Mouse (Mus musculus): ENCODE results near the gene Rab3c. TPM values are rescaled to one million over a fixed set of nuclear protein-coding genes. Genes with fewer than 3 reads are reported as not detected.
A peak's percentile ranks its signal among the peaks of the same experiment; 100 is the strongest.

Gene Rab3c
- 100 to 1,000 TPM; 180 to 190 TPM for total RNA-seq (2021)

DNA sequence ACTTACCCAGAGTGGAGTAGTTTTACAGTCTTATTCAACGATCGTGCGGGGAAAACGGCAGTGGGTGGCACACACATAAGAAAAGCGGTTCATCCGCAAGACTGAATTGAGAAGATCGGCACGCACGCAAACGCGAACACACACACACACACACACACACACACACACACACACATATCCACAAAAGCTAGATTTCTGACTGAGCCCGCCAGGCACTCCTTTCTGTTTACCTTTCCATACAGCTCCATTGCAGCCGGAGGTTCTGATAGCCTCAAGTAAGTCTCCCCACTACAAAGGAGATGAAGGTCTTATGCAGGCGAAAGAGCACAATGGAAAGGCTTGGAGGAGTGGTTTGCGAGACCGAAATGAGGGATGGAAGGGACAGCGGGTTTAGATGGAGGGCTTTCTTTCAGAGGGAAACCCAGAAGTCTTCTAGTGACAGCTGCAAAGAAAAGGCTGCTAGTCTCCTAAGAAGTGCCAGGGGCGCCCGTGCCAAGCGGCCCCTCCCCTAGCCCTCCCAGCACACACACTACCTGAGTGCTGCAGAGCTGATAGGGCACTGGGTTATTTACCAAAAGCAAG is at the start of gene Rab3c:
Gene Rab3c (minus strand): TSS at position 434 of the 582 bp plus-strand sequence.
- DNase-seq (ENCODE audit: extremely low spot score in 1 of 2, low spot score in 1 of 2), result peak; percentile 25 to 34

DNA sequence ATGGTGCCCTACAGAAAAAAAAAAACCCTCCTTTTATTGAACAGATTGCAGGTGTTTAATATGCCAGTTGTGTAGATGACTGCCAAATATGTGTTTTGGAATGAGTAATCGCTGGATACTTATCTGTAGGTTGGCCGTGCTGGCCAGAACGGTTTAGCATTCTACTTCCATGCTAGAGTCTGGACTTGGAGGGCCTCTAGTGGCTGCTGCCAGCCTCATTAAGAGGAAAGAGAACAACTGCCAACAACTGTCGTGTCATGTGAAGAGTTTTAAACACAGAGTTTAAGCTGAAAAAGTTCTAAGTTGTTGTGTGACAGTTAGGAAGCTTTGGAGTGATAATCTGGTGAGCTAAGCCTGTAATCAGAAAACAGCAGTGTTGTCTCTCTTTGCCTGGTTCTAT is 38.0 kb upstream of the Rab3c start:
- peak in 1 of 2 experiments; percentile 14 for DNase-seq (ENCODE audit: extremely low spot score in 1 of 2, low spot score in 1 of 2)

DNA sequence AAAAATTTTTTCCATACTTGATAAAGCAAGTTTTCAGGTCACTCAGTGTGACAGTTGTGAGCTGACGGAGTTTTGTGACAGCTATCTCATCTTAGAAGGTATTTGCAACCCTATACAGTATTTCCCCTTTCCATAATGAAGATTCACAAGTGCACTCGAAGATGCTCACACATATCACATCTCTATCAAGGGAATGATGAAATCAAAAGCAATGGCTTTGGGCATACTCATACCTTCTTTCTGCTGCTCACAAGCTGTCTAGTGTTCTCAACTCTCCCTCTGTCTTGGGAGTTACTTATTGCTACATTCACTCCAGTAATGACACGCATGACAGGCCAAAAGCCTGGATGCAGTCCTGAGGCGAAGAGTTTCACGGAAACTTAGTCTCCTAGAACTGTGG is 26.4 kb upstream of the Rab3c start:
- no peak for DNase-seq (ENCODE audit: extremely low spot score in 1 of 2, low spot score in 1 of 2)

DNA sequence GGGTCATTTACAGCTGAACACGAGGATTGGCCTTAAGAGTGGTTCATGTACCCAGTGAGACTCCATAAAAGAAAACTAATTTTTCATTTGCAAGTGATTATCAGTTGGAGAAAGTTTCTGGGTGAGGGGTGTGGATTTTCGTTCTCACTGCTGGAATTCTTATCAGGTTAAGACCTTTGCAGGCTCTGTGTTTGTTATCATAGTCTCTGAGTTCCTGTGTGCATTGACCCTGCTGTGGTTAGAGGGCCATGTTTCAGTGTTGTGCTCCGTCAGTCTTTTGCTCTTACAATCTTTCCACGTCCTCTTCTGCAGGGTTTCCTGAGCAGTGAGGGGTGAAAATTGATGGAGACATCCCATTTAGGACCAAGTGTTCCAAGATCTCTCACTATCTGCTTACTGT is 16.3 kb upstream of the Rab3c start:
- DNase-seq (ENCODE audit: extremely low spot score in 1 of 2, low spot score in 1 of 2), result no peak

DNA sequence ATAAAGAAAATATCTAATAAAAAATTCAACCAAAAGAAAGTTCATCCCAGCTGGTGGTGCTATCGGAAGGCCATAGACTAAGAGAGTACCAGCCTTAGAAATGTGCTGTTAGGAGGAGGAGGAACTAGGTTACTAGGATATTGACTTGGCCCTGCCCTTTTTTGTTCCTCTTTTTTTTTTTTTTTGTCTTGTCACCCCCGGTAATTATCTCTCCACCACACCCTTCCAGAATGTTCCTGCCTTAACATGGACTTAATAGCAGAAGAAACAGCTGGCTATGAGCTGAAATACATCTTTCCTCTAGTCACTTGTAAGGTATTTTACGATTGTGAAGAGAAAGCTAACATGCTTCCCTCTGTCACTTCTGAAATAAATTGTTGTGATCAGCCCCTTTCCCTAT is 7.7 kb upstream of the Rab3c start:
- DNase-seq (ENCODE audit: extremely low spot score in 1 of 2, low spot score in 1 of 2), result no peak

DNA sequence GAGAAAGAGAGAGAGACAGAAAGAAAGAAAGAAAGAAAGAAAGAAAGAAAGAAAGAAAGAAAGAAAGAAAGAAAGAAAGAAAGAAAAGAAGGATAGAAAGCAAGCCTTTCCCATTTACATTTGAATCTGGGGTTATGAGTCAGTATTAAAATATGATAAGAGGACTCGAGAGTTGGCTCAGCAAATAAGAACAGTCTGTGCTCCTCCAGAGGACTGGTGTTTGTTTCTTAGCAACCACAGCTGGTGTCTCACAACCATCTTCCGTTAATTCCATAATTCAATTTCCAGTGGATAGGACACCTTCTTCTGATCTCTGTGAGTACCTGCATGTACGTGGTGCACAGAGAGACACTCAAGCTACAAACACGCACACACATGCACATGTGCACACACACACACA is 3.0 kb upstream of the Rab3c start:
- DNase-seq (ENCODE audit: extremely low spot score in 1 of 2, low spot score in 1 of 2), result no peak

DNA sequence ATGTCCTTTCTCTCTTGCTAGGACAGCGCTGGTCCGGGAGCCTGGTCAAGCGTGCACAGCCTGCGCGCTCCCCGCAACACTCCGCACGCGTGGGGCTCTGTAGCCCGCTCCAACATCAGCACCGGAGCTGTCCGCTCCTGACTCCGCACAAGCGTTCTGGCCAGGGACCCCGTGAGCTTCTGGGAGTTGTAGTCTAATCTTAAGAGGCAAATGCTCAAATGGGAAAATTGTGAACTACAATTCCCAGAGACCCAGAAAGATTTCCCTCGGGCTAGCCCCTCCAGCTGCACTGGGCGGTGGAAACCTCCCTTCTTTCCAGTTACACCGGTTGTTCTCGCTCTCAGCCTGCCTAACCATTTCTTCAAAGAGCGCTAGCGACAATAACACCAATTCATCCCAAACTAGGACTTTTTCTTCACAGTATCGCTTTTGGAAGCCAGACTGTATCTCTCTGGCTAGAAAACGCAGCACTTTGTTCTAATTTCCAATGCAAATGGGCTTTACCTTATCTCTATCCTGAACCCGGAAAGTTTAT is 701 bp downstream of the Rab3c start:
- peak; percentile 59 to 61 for DNase-seq (ENCODE audit: extremely low spot score in 1 of 2, low spot score in 1 of 2)

DNA sequence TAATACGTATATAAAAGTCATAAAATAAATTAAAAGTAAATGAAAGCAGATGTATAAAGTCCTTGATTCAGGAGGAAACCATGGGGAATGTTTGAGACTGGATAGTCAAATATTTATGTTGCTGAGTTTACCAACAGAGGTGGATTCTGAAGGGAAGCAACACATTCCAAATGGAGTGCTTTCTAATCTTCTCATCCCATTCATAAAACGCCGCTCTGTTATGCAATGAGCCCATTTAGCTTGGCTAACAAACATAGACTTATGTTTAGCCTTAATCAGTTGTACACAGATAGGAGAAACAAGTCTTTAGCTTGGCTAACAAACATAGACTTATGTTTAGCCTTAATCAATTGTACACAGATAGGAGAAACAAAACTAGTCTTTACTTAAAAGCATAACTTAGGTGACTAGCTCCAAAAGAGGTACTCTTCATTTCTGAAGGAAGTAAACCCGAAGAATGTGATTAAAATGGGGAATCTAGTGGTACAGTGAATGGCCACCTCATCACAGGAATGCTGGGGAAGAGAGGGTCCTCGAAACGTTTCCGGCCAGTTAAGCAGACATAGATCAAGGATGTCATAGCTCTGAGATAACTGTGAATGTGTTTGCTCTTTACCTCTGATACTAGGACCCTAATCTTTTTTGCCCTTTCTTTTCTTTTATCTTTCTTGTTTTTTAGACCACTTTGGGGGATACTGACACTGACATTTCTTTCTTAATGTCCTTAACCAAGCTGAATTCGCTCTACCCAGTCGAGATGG is 1.6 kb downstream of the Rab3c start:
- DNase-seq (ENCODE audit: extremely low spot score in 1 of 2, low spot score in 1 of 2), result no peak

DNA sequence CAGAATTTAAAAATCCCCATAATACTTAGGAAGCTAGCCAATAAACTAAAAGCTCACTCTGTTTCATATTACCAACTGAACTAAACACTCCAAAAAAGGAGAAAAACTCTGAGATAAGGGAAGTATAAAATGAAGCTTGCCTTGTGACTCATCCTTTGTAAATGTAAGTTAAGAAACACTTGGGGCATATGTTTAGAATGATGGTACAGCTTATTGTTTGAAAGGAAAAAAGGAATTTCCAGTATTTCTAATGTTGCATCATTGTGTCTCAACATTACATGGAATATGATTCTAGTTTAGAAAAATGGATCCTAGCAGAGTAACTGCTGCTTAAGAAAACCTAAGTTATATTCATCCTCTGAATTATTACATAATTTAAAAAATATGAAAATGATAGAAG is 3.1 kb downstream of the Rab3c start:
- DNase-seq (ENCODE audit: extremely low spot score in 1 of 2, low spot score in 1 of 2), result no peak

DNA sequence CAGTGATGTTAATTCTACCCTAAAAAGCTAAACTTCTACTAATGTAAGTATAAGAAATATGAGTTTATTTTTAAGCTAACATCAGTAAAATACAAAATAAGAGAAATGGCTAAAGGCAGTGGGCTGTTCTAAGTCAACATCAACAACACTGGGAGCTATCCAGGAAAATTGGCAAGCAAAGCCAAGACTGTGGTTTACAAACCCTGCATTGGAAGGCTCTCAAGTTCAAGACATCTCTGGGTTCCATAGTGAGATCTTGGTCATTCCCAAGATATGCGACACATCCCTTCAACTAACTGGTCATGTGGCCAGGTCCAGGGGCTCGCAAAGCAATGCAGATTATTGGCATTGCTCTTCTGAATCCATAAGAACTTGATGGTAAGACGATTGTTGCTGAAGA is 5.3 kb downstream of the Rab3c start:
- no peak for DNase-seq (ENCODE audit: extremely low spot score in 1 of 2, low spot score in 1 of 2)

DNA sequence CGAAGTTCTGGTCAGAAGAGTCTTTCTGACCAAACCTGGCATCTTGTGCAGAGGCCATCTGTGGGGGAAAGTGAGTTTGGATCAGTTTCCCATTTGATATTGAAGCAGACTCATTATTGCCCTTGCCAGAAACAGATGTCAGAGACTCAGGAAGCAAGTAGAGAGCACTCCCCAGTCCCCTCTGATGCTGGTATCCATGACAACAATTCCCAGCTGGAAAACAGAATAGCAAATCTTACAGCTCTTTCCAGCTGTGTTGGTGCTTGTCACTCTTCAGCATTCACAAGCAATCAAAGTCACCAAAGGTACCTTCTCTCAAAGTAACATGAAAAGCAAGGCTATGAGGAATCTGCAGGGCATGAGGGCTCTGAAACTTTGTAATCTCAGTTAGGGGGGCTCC is 20.1 kb downstream of the Rab3c start:
- no peak for DNase-seq (ENCODE audit: extremely low spot score in 1 of 2, low spot score in 1 of 2)

DNA sequence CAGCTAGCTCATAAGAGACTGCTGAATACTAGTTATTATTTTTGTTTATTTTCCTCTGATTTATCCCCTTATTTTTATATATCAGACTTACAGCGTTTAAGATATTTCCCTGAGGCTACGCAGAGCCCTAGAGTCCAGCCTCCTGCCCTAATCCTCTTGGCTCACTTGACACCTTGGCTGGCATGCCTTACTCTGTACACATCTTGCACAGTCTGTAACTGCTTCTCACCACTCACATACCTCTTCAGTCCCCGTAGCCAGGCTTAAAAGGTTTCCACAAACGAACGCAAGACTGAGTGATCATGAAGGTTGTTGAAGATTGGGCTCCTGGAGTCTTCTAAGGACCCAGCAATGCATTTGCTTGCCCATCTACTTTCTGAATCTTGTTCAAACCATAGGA is 29.3 kb downstream of the Rab3c start:
- no peak for DNase-seq (ENCODE audit: extremely low spot score in 1 of 2, low spot score in 1 of 2)

DNA sequence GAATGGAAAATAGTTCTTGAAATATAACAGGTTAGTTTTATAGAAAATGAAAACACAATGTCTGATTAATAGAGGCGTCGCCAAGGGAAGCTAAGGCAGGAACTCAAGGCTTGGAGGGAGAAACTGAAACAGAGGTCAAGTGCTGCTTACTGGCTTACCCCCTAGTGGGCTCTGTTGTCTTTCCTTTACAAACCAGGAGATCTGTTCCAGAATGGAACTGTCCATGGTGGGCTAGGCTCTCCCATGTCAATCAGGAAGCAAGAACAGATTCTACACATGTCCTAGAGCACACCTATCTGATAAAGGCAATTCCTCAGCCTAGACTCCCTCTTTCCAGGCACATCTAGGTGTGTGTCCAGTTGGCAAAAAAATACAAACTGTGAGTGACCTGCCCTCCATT is 32.3 kb downstream of the Rab3c start:
- no peak for DNase-seq (ENCODE audit: extremely low spot score in 1 of 2, low spot score in 1 of 2)

DNA sequence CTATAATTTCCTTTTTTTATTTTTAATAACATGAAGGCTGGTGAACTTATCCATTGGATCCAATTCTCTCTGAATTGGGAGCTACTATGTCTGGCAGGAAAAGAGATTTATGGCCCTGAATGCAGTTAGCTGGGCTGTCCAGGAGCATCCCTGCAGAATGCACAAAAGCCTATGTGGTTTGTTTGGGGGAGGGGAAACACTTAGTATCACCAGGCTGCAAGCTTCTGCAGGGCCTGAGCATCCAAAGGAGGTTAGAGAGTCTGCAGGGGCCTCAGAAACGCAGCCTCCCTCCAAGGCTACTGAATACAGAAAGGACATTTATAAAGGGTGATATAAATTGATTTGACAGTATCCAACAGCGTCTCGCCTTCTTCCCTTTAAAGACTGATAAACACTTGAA is 41.8 kb downstream of the Rab3c start:
- no peak for DNase-seq (ENCODE audit: extremely low spot score in 1 of 2, low spot score in 1 of 2)

DNA sequence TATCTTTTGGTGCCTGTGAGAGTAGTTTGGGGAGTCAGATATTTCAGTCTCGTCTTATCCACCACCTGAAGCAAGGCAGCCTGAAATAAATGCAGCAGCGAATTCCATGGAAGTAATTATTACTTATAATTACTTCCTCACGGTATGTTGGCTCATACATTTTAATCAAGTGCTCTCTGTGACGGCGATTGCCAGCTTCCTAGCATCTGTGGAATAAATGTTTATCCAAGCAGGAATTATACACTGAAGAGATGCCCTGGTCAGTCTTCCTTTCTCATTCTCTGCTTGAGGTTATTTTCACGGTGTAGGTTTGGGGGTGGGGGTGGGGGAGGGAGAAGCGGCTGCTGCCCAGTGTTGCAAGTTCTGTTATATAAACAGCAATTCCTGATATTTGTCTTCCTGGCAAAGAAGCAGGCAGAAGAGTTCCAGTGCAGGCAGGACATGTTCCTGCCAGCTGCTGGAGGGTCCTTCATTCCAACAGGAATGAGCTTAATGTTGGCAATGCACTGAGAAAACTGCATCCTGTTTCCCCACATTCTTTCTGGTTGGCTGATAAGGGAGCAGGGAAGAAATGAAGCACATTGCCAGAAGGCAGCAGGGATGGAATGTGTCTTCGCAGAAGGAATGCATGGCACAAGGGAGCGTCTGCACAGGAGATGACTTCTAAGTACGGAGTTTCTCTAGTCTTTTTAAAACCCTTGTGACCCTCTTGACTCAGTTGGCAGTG is 43.4 kb downstream of the Rab3c start:
- no peak for DNase-seq (ENCODE audit: extremely low spot score in 1 of 2, low spot score in 1 of 2)

DNA sequence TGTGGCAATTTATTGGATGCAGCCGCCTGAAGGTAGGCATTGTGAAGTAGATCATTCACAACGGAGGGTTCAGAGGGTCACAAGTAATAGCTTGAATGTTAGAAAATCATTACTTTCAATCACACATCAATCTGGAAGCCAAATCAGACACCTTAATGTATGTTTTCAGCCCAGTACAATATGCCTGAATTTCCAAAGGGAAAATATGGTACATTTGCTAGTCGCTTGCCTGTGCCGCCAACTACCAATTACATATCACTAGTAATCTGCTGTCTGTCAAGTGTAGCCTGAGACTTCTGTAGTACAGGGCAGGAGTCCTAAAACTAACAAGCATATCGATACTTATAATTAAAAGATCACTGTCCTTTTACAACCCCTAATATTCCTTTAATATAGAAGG is 47.4 kb downstream of the Rab3c start:
- DNase-seq (ENCODE audit: extremely low spot score in 1 of 2, low spot score in 1 of 2), result no peak

DNA sequence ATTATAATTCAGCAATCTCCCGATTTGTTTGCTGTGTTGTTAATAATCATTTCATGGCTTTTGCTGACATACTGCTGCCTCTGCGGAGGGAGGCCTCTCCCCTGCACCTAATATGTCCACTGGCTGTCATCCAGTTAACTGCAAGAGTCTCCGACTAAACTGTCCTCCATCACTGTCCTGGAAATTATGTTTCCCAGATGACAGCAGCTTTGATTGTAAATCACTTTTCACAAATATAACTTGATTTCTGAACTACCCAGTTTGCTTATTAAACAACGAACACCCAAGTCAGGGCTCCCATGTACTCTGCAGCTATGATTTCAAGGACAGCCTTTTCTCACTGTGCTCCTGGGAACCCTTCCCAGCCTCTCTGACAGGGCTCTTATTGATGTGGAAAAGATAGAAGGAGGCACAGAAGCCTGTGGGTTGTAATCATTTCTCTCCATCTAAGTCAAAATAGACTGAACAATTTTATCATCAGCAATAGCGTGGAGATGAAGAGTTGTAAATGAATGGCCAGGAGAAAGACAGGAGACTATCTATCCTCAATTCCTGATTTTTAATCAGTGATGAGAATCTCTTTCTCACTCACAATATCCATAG is 49.6 kb downstream of the Rab3c start:
- DNase-seq (ENCODE audit: extremely low spot score in 1 of 2, low spot score in 1 of 2), result no peak

DNA sequence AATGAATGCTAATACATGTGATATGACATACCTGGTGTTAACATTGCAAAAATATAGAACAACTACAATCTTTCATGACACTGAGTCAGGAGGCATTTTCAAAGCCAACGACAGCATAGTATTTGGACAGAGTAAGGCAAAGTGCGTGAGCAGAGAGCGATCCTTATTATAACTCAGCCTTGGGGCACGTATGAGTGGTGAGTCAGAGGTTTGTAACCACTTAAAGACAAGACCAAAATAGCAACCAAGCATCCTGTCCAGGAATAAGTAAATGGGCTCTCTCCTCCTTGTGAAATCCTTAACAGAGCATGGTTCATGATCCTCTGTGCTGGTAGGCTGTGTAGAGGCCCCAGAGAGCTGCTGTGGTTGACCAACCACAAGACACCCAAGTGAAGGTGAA is 50.8 kb downstream of the Rab3c start:
- DNase-seq (ENCODE audit: extremely low spot score in 1 of 2, low spot score in 1 of 2), result no peak

DNA sequence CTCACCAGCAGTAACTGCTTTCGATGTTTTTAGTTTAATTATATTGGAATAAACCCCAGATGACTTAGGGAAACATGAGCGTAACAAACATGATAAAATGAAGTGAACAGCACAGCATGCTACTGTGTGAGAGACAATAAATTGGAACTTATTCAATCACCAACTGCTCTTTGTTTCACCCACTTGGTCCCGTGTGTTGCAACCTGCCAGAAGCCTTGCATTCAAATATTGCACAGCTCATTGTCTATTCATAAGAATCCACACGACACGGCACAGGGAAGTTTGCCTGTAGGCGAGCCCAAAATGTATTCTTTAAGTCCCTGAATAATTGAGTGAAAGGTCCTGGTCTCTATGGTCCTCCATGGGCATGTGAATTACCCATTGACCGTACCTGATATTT is 61.6 kb downstream of the Rab3c start:
- DNase-seq (ENCODE audit: extremely low spot score in 1 of 2, low spot score in 1 of 2), result no peak

DNA sequence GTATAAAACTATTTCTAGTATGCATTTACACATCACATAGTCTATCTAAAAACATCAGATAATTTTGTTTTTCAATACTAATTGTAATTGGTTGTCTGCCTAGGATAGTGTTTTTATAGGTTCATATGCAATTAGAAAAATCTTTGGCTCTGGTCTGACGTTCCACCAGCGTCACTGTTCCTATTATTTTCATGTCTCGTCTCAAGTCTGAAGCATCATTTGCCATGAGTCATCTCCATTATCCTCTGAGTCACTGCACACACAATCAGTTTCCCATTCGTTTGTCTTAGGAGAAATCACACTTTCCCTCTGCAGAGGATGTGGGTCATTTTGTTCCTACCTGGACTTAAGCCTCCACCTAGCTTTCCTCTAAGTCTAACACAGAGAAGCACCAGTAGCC is 62.3 kb downstream of the Rab3c start:
- no peak for DNase-seq (ENCODE audit: extremely low spot score in 1 of 2, low spot score in 1 of 2)

DNA sequence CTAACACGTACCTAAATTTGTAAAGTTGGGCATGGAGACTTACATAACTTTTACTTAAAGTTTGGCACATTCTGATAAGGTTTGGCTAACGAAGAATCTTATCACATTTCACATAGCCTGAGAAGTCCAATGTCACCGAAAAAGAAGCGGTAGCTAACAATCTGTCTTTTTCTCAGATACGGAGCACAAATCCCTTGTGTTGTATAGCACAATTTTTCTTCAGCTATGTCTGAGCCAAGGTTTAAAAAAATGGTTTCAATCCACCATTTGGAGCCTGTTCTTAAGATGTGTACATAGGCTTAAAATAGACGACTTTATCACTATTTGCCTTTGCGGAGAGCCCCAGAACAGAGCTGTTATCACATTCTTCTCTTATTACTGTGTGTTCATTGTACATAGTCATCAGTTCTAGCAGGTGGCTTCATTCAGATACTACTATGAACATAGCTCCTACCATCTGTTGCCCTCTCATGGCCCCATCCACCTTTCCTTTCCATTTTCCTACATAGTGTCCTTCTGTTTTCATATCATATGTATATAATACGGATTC is 69.2 kb downstream of the Rab3c start:
- no peak for DNase-seq (ENCODE audit: extremely low spot score in 1 of 2, low spot score in 1 of 2)

All from layer of hippocampus, postnatal 25 days (tissue).